Comparison of ENCODE assay signal across 28 mouse cellular contexts in genomic region chr17:80579089-80579488, GRCm38 (mm10). TPM values are rescaled to one million over a fixed set of nuclear protein-coding genes. Genes with fewer than 3 reads are reported as not detected.
DNase-seq lines count a peak whose midpoint lies in the region; ATAC-seq and TF ChIP-seq lines count a peak whose summit lies in the region.
"Had no signal": no experiment of that assay in that cellular context is flagged by ENCODE, and none has a peak within 500 bp of the region (broad histone marks: within the 10 kb centered on the region; RNA-seq: fewer than 3 reads in every experiment).

No protein-coding gene starts in this region.

- no peak overlapping the region for H3K4me2 ChIP-seq in limb, embryonic 11.5 days (ENCODE audit: low read depth, severe bottlenecking)
- H3K4me2 ChIP-seq in CH12.LX (ENCODE audit: insufficient read depth, low read depth, poor library complexity, severe bottlenecking): no peak overlapping the region
- H3K4me2 ChIP-seq: embryonic facial prominence, embryonic 13.5 days; embryonic facial prominence, embryonic 15.5 days; forebrain, embryonic 12.5 days had no signal

- peak; percentile 76 for TF ChIP-seq EP300 in CH12.LX (IDR thresholded peaks at IDR 0.05; ENCODE audit: low read length)

- H3K27me3 ChIP-seq in heart, embryonic 10.5 days (ENCODE audit: insufficient read depth, poor library complexity, severe bottlenecking): no peaks in the 10 kb centered on the region; the same call in 1 of the 2 replicates
- H3K27me3 ChIP-seq in limb, embryonic 11.5 days (ENCODE audit: control insufficient read depth, insufficient read depth, low read length): no peaks in the 10 kb centered on the region
- H3K27me3 ChIP-seq in limb, embryonic 10.5 days (ENCODE audit: low read depth, poor library complexity, severe bottlenecking): no peaks in the 10 kb centered on the region
- H3K27me3 ChIP-seq in CH12.LX (replicated peaks): no peaks in the 10 kb centered on the region
- H3K27me3 ChIP-seq: embryonic facial prominence, embryonic 13.5 days; embryonic facial prominence, embryonic 15.5 days; Patski had no signal

- no peak for TF ChIP-seq POLR2A in CH12.LX (IDR thresholded peaks at IDR 0.05; ENCODE audit: low read depth, low read length)

- peak; percentile 17 for DNase-seq in heart, embryonic 10.5 days (ENCODE audit: low spot score)
- no peak for DNase-seq in heart, adult 9 months (ENCODE audit: low spot score in 2 of 2)
- DNase-seq in limb, embryonic 11.5 days (ENCODE audit: low spot score): peak; percentile 16
- no peak for DNase-seq in limb, embryonic 10.5 days (ENCODE audit: low spot score)
- peak; percentile 45 for DNase-seq in CH12.LX (ENCODE audit: extremely low read depth)
- no peak for DNase-seq in adrenal gland, adult (ENCODE audit: inconsistent age in 2 of 2, low spot score in 1 of 2)
- DNase-seq: adrenal gland, adult 2 months; adrenal gland, postnatal 10 days; adrenal gland, postnatal 25 days; cerebellum, adult 11 months; cerebellum, adult 18-20 months; cerebellum, adult 8-10 months; cerebellum, adult 9-11 months; cerebellum, postnatal 14 days; cerebellum, postnatal 36 days; embryo, embryonic 11 days had no signal

- peaks cover 9% of the 10 kb centered on the region for H3K4me1 ChIP-seq in heart, embryonic 10.5 days
- no peaks in the 10 kb centered on the region; the same call in 1 of the 2 replicates for H3K4me1 ChIP-seq in limb, embryonic 11.5 days (ENCODE audit: control insufficient read depth, insufficient read depth, low read length)
- H3K4me1 ChIP-seq in limb, embryonic 10.5 days: peaks cover 8% of the 10 kb centered on the region
- H3K4me1 ChIP-seq in CH12.LX (ENCODE audit: control insufficient read depth in 1 of 2, insufficient read depth in 2 of 2): peaks cover 0 to 35% of the 10 kb centered on the region in 2 experiments; a peak in 3 of 4 replicates

- H3K79me2 ChIP-seq in CH12.LX (replicated peaks; ENCODE audit: control insufficient read depth, extremely low read depth, insufficient read depth, poor library complexity, severe bottlenecking): no peaks in the 10 kb centered on the region

- in situ Hi-C loops in CH12.LX (cut with MboI; ENCODE audit: low pct_ligation_motif_present, low pct_unique_long_range_greater_than_20kb, low sequenced_read_pairs): no loop called here

- TF ChIP-seq CTCF in CH12.LX (conservative IDR thresholded peaks at IDR 0.05 in 1 of 2, IDR thresholded peaks at IDR 0.05 in 1 of 2; ENCODE audit: low read depth in 2 of 2, low read length in 2 of 2): no peak

- WGBS in heart, embryonic 10.5 days: 88% methylated on average over 9 of the region's 9 CpGs
- WGBS in limb, embryonic 11.5 days: 92% methylated on average over 9 of the region's 9 CpGs
- WGBS in limb, embryonic 10.5 days: 95% methylated on average over 9 of the region's 9 CpGs

- peaks cover 24% of the 10 kb centered on the region for H3K36me3 ChIP-seq in heart, embryonic 10.5 days
- H3K36me3 ChIP-seq in limb, embryonic 11.5 days (ENCODE audit: control insufficient read depth, insufficient read depth, low read length): no peaks in the 10 kb centered on the region; the same call in 1 of the 2 replicates
- H3K36me3 ChIP-seq in limb, embryonic 10.5 days: peaks cover 44% of the 10 kb centered on the region
- H3K36me3 ChIP-seq in CH12.LX (replicated peaks in 1 of 2; ENCODE audit: control insufficient read depth in 1 of 2, insufficient read depth in 1 of 2, low read length in 1 of 2): peaks cover 0 to 8% of the 10 kb centered on the region in 2 experiments
- H3K36me3 ChIP-seq: G1E had no signal

- no peak overlapping the region for H3K4me3 ChIP-seq in heart, embryonic 10.5 days
- no peak overlapping the region for H3K4me3 ChIP-seq in limb, embryonic 11.5 days (ENCODE audit: low read depth, low read length)
- H3K4me3 ChIP-seq in limb, embryonic 10.5 days: no peak overlapping the region
- no peak overlapping the region for H3K4me3 ChIP-seq in CH12.LX (replicated peaks in 1 of 3; ENCODE audit: low read depth in 2 of 3, low read length in 2 of 3, poor library complexity in 1 of 3)
- H3K4me3 ChIP-seq: embryonic facial prominence, embryonic 13.5 days; embryonic facial prominence, embryonic 15.5 days; erythroblast, embryonic 14.5 days; forebrain, embryonic 10.5 days; forebrain, embryonic 12.5 days had no signal

- no peak for ATAC-seq in limb, embryonic 11.5 days (ENCODE audit: insufficient number of reproducible peaks, low FRiP score, low TSS enrichment, low read depth)
- ATAC-seq: activated CD4-positive, CD25-positive, alpha-beta regulatory T cell, adult 4 months; forebrain, embryonic 14.5 days; forebrain, embryonic 16.5 days; Patski had no signal

- dilution Hi-C loops in CH12.LX (cut with MboI; ENCODE audit: extremely low pct_ligation_motif_present, extremely low pct_unique_long_range_greater_than_20kb, low sequenced_read_pairs): no loop called here

- no peak overlapping the region for H3K9ac ChIP-seq in limb, embryonic 11.5 days (ENCODE audit: low read length)
- no peak overlapping the region for H3K9ac ChIP-seq in CH12.LX (ENCODE audit: insufficient read depth, low read depth)
- H3K9ac ChIP-seq: embryonic facial prominence, embryonic 13.5 days; embryonic facial prominence, embryonic 15.5 days; forebrain, embryonic 12.5 days had no signal

- H3K9me3 ChIP-seq in heart, embryonic 10.5 days: no peaks in the 10 kb centered on the region
- no peaks in the 10 kb centered on the region for H3K9me3 ChIP-seq in limb, embryonic 11.5 days (ENCODE audit: control insufficient read depth, low read length)
- no peaks in the 10 kb centered on the region for H3K9me3 ChIP-seq in limb, embryonic 10.5 days (replicated peaks)
- H3K9me3 ChIP-seq in CH12.LX (replicated peaks; ENCODE audit: low read length): no peaks in the 10 kb centered on the region
- H3K9me3 ChIP-seq: embryonic facial prominence, embryonic 13.5 days; embryonic facial prominence, embryonic 15.5 days; forebrain, embryonic 10.5 days; forebrain, embryonic 12.5 days; G1E had no signal

- no peak for TF ChIP-seq RAD21 in CH12.LX (IDR thresholded peaks at IDR 0.05; ENCODE audit: low read depth, low read length)

- H3K27ac ChIP-seq in heart, embryonic 10.5 days: no peak overlapping the region
- H3K27ac ChIP-seq in limb, embryonic 11.5 days (replicated peaks; ENCODE audit: low read depth, low read length): no peak overlapping the region
- H3K27ac ChIP-seq in limb, embryonic 10.5 days: no peak overlapping the region
- no peak overlapping the region for H3K27ac ChIP-seq in CH12.LX (ENCODE audit: insufficient read depth, low read depth)
- H3K27ac ChIP-seq: embryonic facial prominence, embryonic 13.5 days; embryonic facial prominence, embryonic 15.5 days; forebrain, embryonic 10.5 days; forebrain, embryonic 12.5 days had no signal

TF ChIP-seq in CH12.LX, 34 proteins besides CTCF, POLR2A, EP300 and RAD21:
- TF ChIP-seq MAFK (IDR thresholded peaks at IDR 0.05; ENCODE audit: insufficient replicate concordance, low read length) (0 out of 2 replicates have a peak, but pooled peaks have one; percentile 42), ELF1 (IDR thresholded peaks at IDR 0.05; ENCODE audit: low read depth, low read length) (no peak), PAX5 (IDR thresholded peaks at IDR 0.05; ENCODE audit: low read length) (no peak), TCF12 (IDR thresholded peaks at IDR 0.05; ENCODE audit: low read depth, low read length) (0 out of 2 replicates have a peak, but pooled peaks have one; percentile 32), RCOR1 (conservative IDR thresholded peaks at IDR 0.05; ENCODE audit: low read depth, low read length) (0 out of 2 replicates have a peak, but pooled peaks have one; percentile 70), JUN (IDR thresholded peaks at IDR 0.05; ENCODE audit: insufficient read depth, low read depth, low read length) (no peak; the same call in 1 of the 2 replicates), ZNF384 (IDR thresholded peaks at IDR 0.05; ENCODE audit: low read depth, low read length) (0 out of 2 replicates have a peak, but pooled peaks have one; percentile 15), POLR2AphosphoS2 (IDR thresholded peaks at IDR 0.05; ENCODE audit: low read depth, low read length) (no peak), SMC3 (IDR thresholded peaks at IDR 0.05; ENCODE audit: low read depth, low read length) (no peak), MYC (IDR thresholded peaks at IDR 0.05; ENCODE audit: low read depth, low read length) (no peak), SIN3A (IDR thresholded peaks at IDR 0.05; ENCODE audit: low read length) (peak; percentile 50; the same call in 1 of the 2 replicates), MXI1 (IDR thresholded peaks at IDR 0.05; ENCODE audit: low read depth, low read length) (no peak), USF2 (conservative IDR thresholded peaks at IDR 0.05; ENCODE audit: low read depth, low read length) (no peak), E2F4 (IDR thresholded peaks at IDR 0.05; ENCODE audit: insufficient replicate concordance, low read depth, low read length) (no peak), TBP (conservative IDR thresholded peaks at IDR 0.05; ENCODE audit: low read depth, low read length) (no peak), IRF4 (IDR thresholded peaks at IDR 0.05; ENCODE audit: low read depth, low read length) (peak; percentile 92), ZMIZ1 (IDR thresholded peaks at IDR 0.05; ENCODE audit: low read depth, low read length) (no peak), CHD1 (IDR thresholded peaks at IDR 0.05; ENCODE audit: low read depth, low read length) (no peak), ETS1 (conservative IDR thresholded peaks at IDR 0.05; ENCODE audit: low read depth, low read length) (peak; percentile 73), NRF1 (IDR thresholded peaks at IDR 0.05; ENCODE audit: low read depth, low read length) (no peak), JUND (conservative IDR thresholded peaks at IDR 0.05; ENCODE audit: low read depth, low read length) (peak; percentile 35; the same call in 1 of the 2 replicates), BHLHE40 (IDR thresholded peaks at IDR 0.05; ENCODE audit: low read depth, low read length) (peak; percentile 73), UBTF (IDR thresholded peaks at IDR 0.05; ENCODE audit: low read depth, low read length) (no peak), ZKSCAN1 (IDR thresholded peaks at IDR 0.05; ENCODE audit: borderline replicate concordance, low read depth, low read length) (no peak), MEF2A (IDR thresholded peaks at IDR 0.05; ENCODE audit: borderline replicate concordance, low read depth, low read length) (peak; percentile 70; the same call in 1 of the 2 replicates)

RNA-seq across cellular contexts. Expression of gene Cdkl4, which starts 1.5 kb away (rescaled TPM):
- polyA plus RNA-seq in heart, embryonic 10.5 days (2016; fragmentation: Nextera tagmentation; extraction: Ambion mirVana): 0.07 and 0.24 TPM in 2 replicates
- polyA plus RNA-seq in limb, embryonic 11.5 days (2014; fragmentation: Nextera tagmentation; extraction: Ambion mirVana): 0.55 and 0.61 TPM in 2 replicates
- polyA plus RNA-seq in limb, embryonic 10.5 days (2016; fragmentation: Nextera tagmentation; extraction: Ambion mirVana): 0.14 and 0.51 TPM in 2 replicates
- total RNA-seq in CH12.LX (2012; rRNA removed): 0.63 and 0.76 TPM in 2 replicates
- 1.9 and 2.0 TPM in 2 replicates for total RNA-seq in CH12.LX (2014; rRNA removed)
- 1.1 and 1.2 TPM in 2 replicates for polyA plus RNA-seq in CH12.LX (2012; ENCODE audit: insufficient read length, low read depth)
- total RNA-seq: adrenal gland, postnatal 25 days; common myeloid progenitor, adult 5-6 weeks had no signal
- polyA plus RNA-seq: C2C12; erythroblast, embryonic 14.5 days; G1E had no signal

Comparison
In these comparisons a context has a peak if more than half of its experiments do, and no peak if none do; other contexts are left out.
1. DNase-seq: peak in heart, embryonic 10.5 days (single experiment), limb, embryonic 11.5 days (single experiment) and CH12.LX (single experiment); none in heart, adult 9 months (0 of 2), limb, embryonic 10.5 days (single experiment) and adrenal gland, adult (0 of 2).